Mouse (Mus musculus) limb, embryonic 11.5 days (tissue): Measurements from ENCODE around the gene Slfn3. TPM values are rescaled to one million over a fixed set of nuclear protein-coding genes. Genes with fewer than 3 reads are reported as not detected.
"Not testable (repeated sequence)": the region's sequence is repeated elsewhere in the genome, so short reads cannot be mapped to it uniquely, and the experiment has no call there.

Source experiments
- ATAC-seq: fragments of 200-750 bp; cut with Nextera tagmentation; 2 replicates; pipeline ENCODE4 v1.8.0; 2017; ENCODE audit warnings: low read depth; ENCODE audit not compliant: insufficient number of reproducible peaks, low FRiP score, low TSS enrichment
- DNase-seq: peaks from one replicate; pipeline ENCODE4 v3.0.0-alpha.2; 2015; ENCODE audit warnings: low spot score
- H3K27ac ChIP-seq: fragments of 300-500 bp; sonication (generic); replicated peaks from 2 replicates; pipeline ENCODE4 v1.5.1; 2014; ENCODE audit warnings: low read depth, mild to moderate bottlenecking, low read length
- H3K27me3 ChIP-seq: fragments of 300-500 bp; sonication (generic); 2 replicates; pipeline ENCODE4 v1.6.1; 2014; ENCODE audit warnings: mild to moderate bottlenecking, low read length, mixed read lengths; ENCODE audit not compliant: control insufficient read depth, insufficient read depth
- H3K36me3 ChIP-seq: fragments of 300-500 bp; sonication (generic); 2 replicates; pipeline ENCODE4 v1.6.1; 2014; ENCODE audit warnings: mild to moderate bottlenecking, low read length, moderate library complexity, mixed read lengths; ENCODE audit not compliant: control insufficient read depth, insufficient read depth
- H3K4me1 ChIP-seq: fragments of 300-500 bp; sonication (generic); 2 replicates; pipeline ENCODE4 v1.6.1; 2014; ENCODE audit warnings: low read length, mixed read lengths; ENCODE audit not compliant: control insufficient read depth, insufficient read depth
- H3K4me2 ChIP-seq: fragments of 300-500 bp; sonication (generic); 2 replicates; pipeline ENCODE4 v1.6.1; 2014; ENCODE audit warnings: low read depth, mild to moderate bottlenecking, moderate library complexity; ENCODE audit not compliant: severe bottlenecking
- H3K4me3 ChIP-seq: fragments of 300-500 bp; sonication (generic); 2 replicates; pipeline ENCODE4 v1.5.1; 2014; ENCODE audit warnings: low read depth, low read length
- H3K9ac ChIP-seq: fragments of 300-500 bp; sonication (generic); 2 replicates; pipeline ENCODE4 v1.6.1; 2014; ENCODE audit warnings: mild to moderate bottlenecking, low read length
- H3K9me3 ChIP-seq: fragments of 300-500 bp; sonication (generic); 2 replicates; pipeline ENCODE4 v1.6.1; 2016; ENCODE audit warnings: low read length; ENCODE audit not compliant: control insufficient read depth
- WGBS: fragments of 180-500 bp; shearing (Covaris S2); extraction: QIAGEN DNeasy Blood & Tissue Kit; methylation state at CpG from one replicate; pipeline ENCODE4 v1.1.7; 2014; 5-methylcytosine and 5-hydroxymethylcytosine counted together
- polyA plus RNA-seq: library from polyadenylated mRNA; unstranded; fragments of >200 nt; fragmentation: Nextera tagmentation; extraction: Ambion mirVana; gene quantifications from 2 replicates; pipeline ENCODE4 v1.2.1, GENCODE M21; 2014

Slfn3 gene
- polyA plus RNA-seq, 1 experiment from 2014 or later = 1.0 TPM

DNA sequence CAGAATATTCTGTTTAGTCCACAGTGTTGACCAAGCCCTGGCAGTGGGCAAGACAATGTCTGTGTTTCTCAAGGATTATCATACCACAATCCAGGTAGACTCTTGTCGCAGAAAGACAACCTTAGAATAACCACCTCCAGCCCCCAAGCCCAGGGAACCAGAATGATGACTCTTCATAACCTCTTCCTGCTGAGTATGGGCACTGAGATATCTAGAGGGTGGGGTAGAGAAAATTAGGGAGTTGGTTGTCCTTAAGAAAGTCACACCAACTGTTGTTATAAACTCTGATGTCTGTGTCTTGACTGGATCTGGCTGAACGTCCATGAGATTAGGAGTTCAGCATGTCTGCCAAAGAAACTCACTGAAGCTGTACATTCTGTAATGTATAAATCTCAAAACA, 47.3 kb downstream of the Slfn3 start:
- Histone ChIP-seq H3K27ac (no peak overlapping the region), H3K4me3 (no peak overlapping the region), H3K36me3 (no peaks in the 10 kb centered on the region), H3K9ac (no peak overlapping the region), H3K4me1 (no peaks in the 10 kb centered on the region), H3K27me3 (no peaks in the 10 kb centered on the region), H3K9me3 (no peaks in the 10 kb centered on the region), H3K4me2 (no peak overlapping the region)
- no peak for DNase-seq
- WGBS = 87% methylated on average over 2 of the region's 2 CpGs
- no peak for ATAC-seq

DNA sequence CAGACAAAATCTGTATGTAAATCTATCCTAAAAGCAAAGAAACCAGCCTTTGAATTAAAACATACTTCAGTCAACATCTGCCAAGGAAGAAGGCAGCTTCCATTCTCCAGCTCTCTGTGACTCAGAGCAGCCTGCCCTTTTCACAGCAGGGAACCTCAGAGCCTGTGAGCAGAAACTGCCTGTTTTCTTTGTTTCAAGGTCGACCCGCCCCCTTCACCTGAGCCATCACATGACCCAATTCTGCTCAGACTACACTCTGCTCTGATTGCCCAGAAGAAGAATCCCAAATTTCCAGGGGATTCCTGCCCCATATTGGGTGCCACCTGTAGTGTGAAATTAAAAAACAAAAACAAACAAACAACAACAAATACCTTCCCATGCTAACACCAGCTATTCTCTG, 48.7 kb downstream of the Slfn3 start:
- Histone ChIP-seq H3K36me3 (no peaks in the 10 kb centered on the region), H3K4me2 (no peak overlapping the region), H3K9ac (no peak overlapping the region), H3K4me3 (no peak overlapping the region), H3K27ac (no peak overlapping the region), H3K27me3 (no peaks in the 10 kb centered on the region), H3K4me1 (no peaks in the 10 kb centered on the region), H3K9me3 (no peaks in the 10 kb centered on the region)
- ATAC-seq (no peak), DNase-seq (no peak)
- 16% methylated on average over 2 of the region's 2 CpGs for WGBS

DNA sequence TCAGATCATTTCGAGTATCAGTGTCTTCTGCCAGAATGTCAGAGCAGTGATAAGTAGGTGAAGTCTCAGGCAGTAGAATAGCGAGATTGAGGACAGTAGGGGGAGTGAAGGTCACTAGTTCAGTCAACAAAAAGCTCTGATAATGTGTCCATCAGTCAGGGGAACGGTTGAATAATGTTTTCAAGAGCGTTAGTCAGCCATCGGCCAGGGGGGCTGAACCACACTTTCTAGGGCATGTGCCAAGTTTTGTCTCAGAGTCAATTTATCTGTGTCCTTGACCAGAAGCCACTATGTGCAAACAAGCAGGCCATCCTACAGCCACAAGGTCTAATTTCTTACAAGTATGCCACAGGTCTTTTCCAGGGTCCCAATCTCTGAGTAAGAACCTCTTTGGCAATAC, 66.1 kb downstream of the Slfn3 start:
- not testable (repeated sequence) for H3K36me3 ChIP-seq, H3K9me3 ChIP-seq, H3K4me2 ChIP-seq, H3K9ac ChIP-seq, H3K27me3 ChIP-seq, H3K27ac ChIP-seq, DNase-seq, ATAC-seq, H3K4me3 ChIP-seq, H3K4me1 ChIP-seq
- 75% methylated on average over 5 of the region's 5 CpGs for WGBS

DNA sequence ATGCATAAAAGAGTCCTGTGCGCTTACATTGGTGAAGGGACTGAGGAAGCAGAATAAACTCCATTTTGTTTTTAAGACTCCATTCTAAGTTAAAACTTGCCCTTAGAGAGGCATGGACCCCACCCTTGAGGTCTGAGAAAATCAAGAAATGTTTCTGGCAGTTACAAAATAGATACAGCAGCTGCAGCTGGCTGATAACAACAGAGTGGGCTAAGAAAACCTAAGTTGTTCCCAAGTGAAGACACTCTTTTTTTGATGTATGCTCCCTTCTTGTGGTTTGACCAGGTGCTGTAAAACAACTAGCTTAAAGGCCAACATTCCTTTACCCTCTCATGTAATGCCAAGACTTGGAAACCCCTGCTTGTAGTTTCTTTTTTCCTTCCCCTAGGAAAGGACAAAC, 71.5 kb downstream of the Slfn3 start:
- WGBS = 91% methylated on average over 1 of the region's 1 CpGs
- no peak for ATAC-seq

DNA sequence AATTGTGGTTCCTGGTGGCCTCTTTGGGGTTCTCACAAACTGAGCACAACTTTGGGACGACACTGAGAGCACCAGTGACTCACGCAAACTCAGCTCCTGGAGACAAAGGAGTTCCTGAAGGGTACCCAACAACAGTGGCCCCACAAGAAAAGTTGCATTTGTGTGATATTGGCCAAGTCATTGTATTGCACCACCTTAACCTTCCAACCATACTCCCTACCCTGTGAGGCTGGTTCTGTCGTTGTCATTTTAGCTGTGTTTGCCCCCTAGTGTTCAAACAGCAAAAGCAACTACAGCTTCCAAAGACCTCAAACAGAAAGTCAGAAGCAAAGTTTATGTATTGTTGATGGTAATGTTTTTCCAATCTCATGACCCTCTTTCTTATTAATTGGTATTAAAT, 72.0 kb downstream of the Slfn3 start:
- H3K9me3 ChIP-seq = no peaks in the 10 kb centered on the region
- H3K4me1 ChIP-seq = no peaks in the 10 kb centered on the region
- no peak overlapping the region for H3K9ac ChIP-seq
- H3K4me3 ChIP-seq = no peak overlapping the region
- no peak overlapping the region for H3K27ac ChIP-seq
- no peak overlapping the region for H3K4me2 ChIP-seq
- WGBS = 53% methylated on average over 3 of the region's 3 CpGs
- no peak for ATAC-seq
- no peaks in the 10 kb centered on the region for H3K36me3 ChIP-seq
- no peak for DNase-seq
- H3K27me3 ChIP-seq = no peaks in the 10 kb centered on the region

More for the DNA sequence above, 71.5 kb downstream of the Slfn3 start:
- Histone ChIP-seq H3K4me2 (no peak overlapping the region), H3K36me3 (no peaks in the 10 kb centered on the region), H3K9ac (no peak overlapping the region), H3K9me3 (no peaks in the 10 kb centered on the region), H3K27me3 (no peaks in the 10 kb centered on the region), H3K27ac (no peak overlapping the region), H3K4me1 (no peaks in the 10 kb centered on the region), H3K4me3 (no peak overlapping the region)
- DNase-seq = no peak

Other genes with a start within 250 kb of the Slfn3 start
- 0.07 and 0.55 TPM in 2 replicates for gene Slfn5, start 240.0 kb upstream of the Slfn3 start, polyA plus RNA-seq
- gene Slfn9, start 199.5 kb upstream of the Slfn3 start, polyA plus RNA-seq = 11.8 and 14.3 TPM in 2 replicates
- gene Slfn8, start 170.5 kb upstream of the Slfn3 start, polyA plus RNA-seq = 0.26 and 0.48 TPM in 2 replicates
- 0.85 and 1.1 TPM in 2 replicates for gene Slfn2, start 126.2 kb upstream of the Slfn3 start, polyA plus RNA-seq
- not detected in 2 replicates for gene Slfn1, start 74.5 kb upstream of the Slfn3 start, polyA plus RNA-seq
- gene Slfn4, start 16.1 kb upstream of the Slfn3 start, polyA plus RNA-seq = not detected in 2 replicates
- gene Slfn14, start 95.4 kb downstream of the Slfn3 start, polyA plus RNA-seq = 0.52 and 0.53 TPM in 2 replicates
- gene Ap2b1, start 107.7 kb downstream of the Slfn3 start, polyA plus RNA-seq = 72.1 and 78.9 TPM in 2 replicates
- gene Pex12, start 111.3 kb downstream of the Slfn3 start, polyA plus RNA-seq = 13.2 and 15.6 TPM in 2 replicates
- gene Rasl10b, start 217.8 kb downstream of the Slfn3 start, polyA plus RNA-seq = 0.88 and 1.3 TPM in 2 replicates
- gene Gas2l2, start 238.1 kb downstream of the Slfn3 start, polyA plus RNA-seq = not detected in 2 replicates
- 0.55 TPM in 1 of 2 replicates, not detected in the other for gene 1700020L24Rik, start 246.3 kb downstream of the Slfn3 start, polyA plus RNA-seq